Mouse (Mus musculus) stomach, postnatal 0 days (tissue): Measurements from ENCODE around the gene Ppcs.

Source experiments
- CTCF ChIP-seq: IDR thresholded peaks from 2 replicates; pipeline ENCODE4 v1.5.1; 2016; ENCODE audit warnings: antibody characterized with exemption, low read depth, mild to moderate bottlenecking, moderate library complexity
- EP300 ChIP-seq: optimal IDR thresholded peaks from 2 replicates; pipeline ENCODE3; 2016; ENCODE audit warnings: antibody characterized with exemption

DNA sequence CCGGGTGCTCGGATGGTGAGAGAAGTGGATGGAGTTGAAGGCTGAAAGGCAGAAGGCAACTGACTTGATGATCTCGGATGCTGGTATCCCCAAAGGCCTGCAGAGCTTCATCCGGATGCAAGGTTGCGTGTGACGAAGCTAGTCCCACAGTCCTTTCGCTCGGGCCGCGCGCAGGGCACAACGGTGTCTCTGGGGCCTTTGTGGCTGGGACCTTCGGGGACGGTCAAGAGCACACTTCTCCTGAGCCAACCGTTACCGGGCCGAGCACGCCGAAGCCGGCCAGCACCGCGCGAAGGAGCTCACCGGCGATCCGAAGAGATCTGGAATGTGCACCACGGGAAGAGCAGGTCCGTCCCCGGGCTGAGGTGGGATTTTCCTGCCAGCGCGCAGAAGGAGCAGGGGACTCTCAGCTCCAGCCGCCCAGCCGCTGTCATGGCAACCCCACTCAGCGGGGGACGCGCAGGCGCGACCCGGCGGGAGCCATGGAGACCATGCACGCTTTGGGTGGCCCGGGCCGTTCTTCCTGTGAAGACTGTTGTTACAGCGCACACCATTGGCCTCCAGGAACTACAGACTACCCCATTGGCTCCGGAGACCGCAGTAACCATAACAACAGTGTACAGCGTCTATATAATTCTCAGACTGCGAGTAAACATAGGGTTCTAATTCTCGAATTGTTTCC is 7.0 kb downstream of the Ppcs start, which contains the start of gene Ccdc30:
- TF ChIP-seq CTCF (no peak), EP300 (no peak)
